In the genomic region with DNA sequence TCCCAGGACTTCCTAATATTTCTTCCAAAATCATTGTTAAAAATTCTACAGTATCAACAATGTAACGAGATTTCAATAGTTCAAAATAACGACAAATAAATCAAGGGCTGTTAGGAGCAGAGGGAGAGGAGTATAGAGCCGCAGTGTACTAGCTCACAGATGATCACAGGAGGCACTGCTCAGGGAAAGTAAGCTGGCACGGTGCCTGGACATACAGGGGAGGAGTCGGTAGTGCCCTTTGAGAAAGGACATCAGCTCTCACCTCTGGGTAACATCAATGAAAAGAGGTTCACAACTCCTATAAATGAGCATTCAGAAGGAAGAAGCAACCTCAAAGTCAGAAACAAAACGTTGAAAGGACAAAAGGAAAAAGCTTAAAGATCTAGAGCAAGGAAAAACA, we compare ENCODE assay signal across 11 mouse cellular contexts. TPM values are rescaled to one million over a fixed set of nuclear protein-coding genes. Genes with fewer than 3 reads are reported as not detected.
DNase-seq lines count a peak whose midpoint lies in the region; ATAC-seq and TF ChIP-seq lines count a peak whose summit lies in the region.
"Had no signal": no experiment of that assay in that cellular context is flagged by ENCODE, and none has a peak within 500 bp of the region (broad histone marks: within the 10 kb centered on the region; RNA-seq: fewer than 3 reads in every experiment).

No protein-coding gene starts in this region.

- peak; percentile 52 for DNase-seq in kidney, adult 11 months
- DNase-seq in adrenal gland, postnatal 14 days = peak; percentile 73
- DNase-seq in heart, adult 2 months = peak; percentile 48 to 52
- DNase-seq in kidney, postnatal 0 days (ENCODE audit: low spot score) = peak; percentile 25
- DNase-seq: embryo, embryonic 11 days; thymus, adult 18-20 months had no signal

- no peak overlapping the region for H3K4me2 ChIP-seq in kidney, embryonic 16.5 days (replicated peaks; ENCODE audit: low read depth, low read length)
- H3K4me2 ChIP-seq in kidney, postnatal 0 days (ENCODE audit: low read length) = no peak overlapping the region
- no peak overlapping the region for H3K4me2 ChIP-seq in neural tube, embryonic 15.5 days
- H3K4me2 ChIP-seq: limb, embryonic 12.5 days had no signal

- no peak overlapping the region for H3K4me3 ChIP-seq in kidney, embryonic 16.5 days (ENCODE audit: low read length)
- H3K4me3 ChIP-seq in heart, adult 2 months = no peak overlapping the region
- no peak overlapping the region for H3K4me3 ChIP-seq in kidney, postnatal 0 days (replicated peaks; ENCODE audit: low read depth, low read length)
- no peak overlapping the region for H3K4me3 ChIP-seq in neural tube, embryonic 15.5 days (replicated peaks)
- H3K4me3 ChIP-seq: limb, embryonic 12.5 days had no signal

- TF ChIP-seq EP300 in heart, adult 2 months (IDR thresholded peaks at IDR 0.05; ENCODE audit: insufficient read depth, low read depth, low read length) = no peak

- H3K79me2 ChIP-seq in heart, adult 2 months (replicated peaks; ENCODE audit: control insufficient read depth, insufficient read depth, low read length) = no peaks in the 10 kb centered on the region

- WGBS in kidney, embryonic 16.5 days = 59% methylated on average over 6 of the region's 6 CpGs
- WGBS in heart, adult 2 months = 35% methylated on average over 6 of the region's 6 CpGs
- WGBS in kidney, postnatal 0 days = 54% methylated on average over 6 of the region's 6 CpGs
- 60% methylated on average over 6 of the region's 6 CpGs for WGBS in neural tube, embryonic 15.5 days

- H3K27ac ChIP-seq in kidney, embryonic 16.5 days (ENCODE audit: low read length) = no peak overlapping the region
- no peak overlapping the region; the same call in 1 of the 2 replicates for H3K27ac ChIP-seq in heart, adult 2 months
- H3K27ac ChIP-seq in kidney, postnatal 0 days = no peak overlapping the region
- H3K27ac ChIP-seq in neural tube, embryonic 15.5 days (replicated peaks) = no peak overlapping the region
- H3K27ac ChIP-seq: limb, embryonic 12.5 days; macrophage had no signal

- H3K4me1 ChIP-seq in kidney, embryonic 16.5 days (ENCODE audit: insufficient read depth, low read length) = no peaks in the 10 kb centered on the region
- no peaks in the 10 kb centered on the region for H3K4me1 ChIP-seq in heart, adult 2 months (ENCODE audit: control insufficient read depth, insufficient read depth, low read length)
- no peaks in the 10 kb centered on the region for H3K4me1 ChIP-seq in kidney, postnatal 0 days (replicated peaks; ENCODE audit: insufficient read depth, low read length)
- H3K4me1 ChIP-seq in neural tube, embryonic 15.5 days = no peaks in the 10 kb centered on the region
- H3K4me1 ChIP-seq: limb, embryonic 12.5 days had no signal

- no peaks in the 10 kb centered on the region for H3K27me3 ChIP-seq in kidney, embryonic 16.5 days (ENCODE audit: insufficient read depth, low read length)
- H3K27me3 ChIP-seq in heart, adult 2 months (ENCODE audit: control insufficient read depth, insufficient read depth, low read length) = no peaks in the 10 kb centered on the region
- H3K27me3 ChIP-seq in kidney, postnatal 0 days (ENCODE audit: insufficient read depth, low read length) = no peaks in the 10 kb centered on the region
- no peaks in the 10 kb centered on the region for H3K27me3 ChIP-seq in neural tube, embryonic 15.5 days (replicated peaks)
- H3K27me3 ChIP-seq: limb, embryonic 12.5 days had no signal

- intact Hi-C loops in heart, adult 2 months (cut with DNase I) = no loop called here

- TF ChIP-seq POLR2A in heart, adult 2 months (IDR thresholded peaks at IDR 0.05; ENCODE audit: insufficient read depth, low read depth, low read length) = no peak

- no peak overlapping the region for H3K9ac ChIP-seq in kidney, embryonic 16.5 days (replicated peaks; ENCODE audit: low read length)
- H3K9ac ChIP-seq in heart, adult 2 months (ENCODE audit: low read depth, low read length) = no peak overlapping the region
- H3K9ac ChIP-seq in kidney, postnatal 0 days (ENCODE audit: low read depth, low read length) = no peak overlapping the region
- H3K9ac ChIP-seq in neural tube, embryonic 15.5 days (replicated peaks) = no peak overlapping the region
- H3K9ac ChIP-seq: limb, embryonic 12.5 days had no signal

- TF ChIP-seq CTCF in heart, adult 2 months (IDR thresholded peaks at IDR 0.05) = peak; percentile 23; the same call in 1 of the 2 replicates
- no peak for TF ChIP-seq CTCF in kidney, postnatal 0 days (IDR thresholded peaks at IDR 0.05; ENCODE audit: low read depth)

- H3K36me3 ChIP-seq in kidney, embryonic 16.5 days (ENCODE audit: insufficient read depth, low read length) = peaks cover 32% of the 10 kb centered on the region
- H3K36me3 ChIP-seq in heart, adult 2 months (ENCODE audit: control insufficient read depth, insufficient read depth, low read length) = no peaks in the 10 kb centered on the region; the same call in none of the 2 replicates
- peaks cover 29% of the 10 kb centered on the region for H3K36me3 ChIP-seq in kidney, postnatal 0 days (ENCODE audit: insufficient read depth, low read length)
- H3K36me3 ChIP-seq in neural tube, embryonic 15.5 days = peaks cover 53% of the 10 kb centered on the region

- no peak for ATAC-seq in kidney, embryonic 16.5 days (ENCODE audit: low FRiP score, low TSS enrichment)
- no peak for ATAC-seq in kidney, postnatal 0 days (replicated peaks; ENCODE audit: low FRiP score, low read depth)
- no peak for ATAC-seq in erythroid progenitor cell, adult 5-6 weeks (replicated peaks; ENCODE audit: low FRiP score, poor library complexity, severe bottlenecking)
- no peak for ATAC-seq in neural tube, embryonic 15.5 days (ENCODE audit: low FRiP score)

- H3K9me3 ChIP-seq in kidney, embryonic 16.5 days (ENCODE audit: low read length) = no peaks in the 10 kb centered on the region
- no peaks in the 10 kb centered on the region for H3K9me3 ChIP-seq in kidney, postnatal 0 days (replicated peaks; ENCODE audit: low read length)
- H3K9me3 ChIP-seq in neural tube, embryonic 15.5 days (replicated peaks) = no peaks in the 10 kb centered on the region
- H3K9me3 ChIP-seq: limb, embryonic 12.5 days had no signal

RNA-seq across cellular contexts. Expression of a gene that starts 16.8 kb away (rescaled TPM):
- polyA plus RNA-seq in kidney, embryonic 16.5 days (2015; fragmentation: Nextera tagmentation; extraction: Ambion mirVana) = 23.6 and 25.2 TPM in 2 replicates
- total RNA-seq in adrenal gland, postnatal 14 days (2021) = 6.9 and 13.4 TPM in 2 replicates
- 1 to 10 TPM; 3.9 to 4.3 TPM for total RNA-seq in heart, adult 2 months (2021)
- 4.4 and 5.1 TPM in 2 replicates for polyA plus RNA-seq in heart, adult 2 months (2012; rRNA removed)
- 17.9 and 19.6 TPM in 2 replicates for polyA plus RNA-seq in kidney, postnatal 0 days (2015; fragmentation: Nextera tagmentation; extraction: Ambion mirVana)
- total RNA-seq in erythroid progenitor cell, adult 5-6 weeks (2015; ENCODE audit: low replicate concordance) = 6.1 and 16.3 TPM in 2 replicates
- 9.1 and 16.4 TPM in 2 replicates for total RNA-seq in erythroid progenitor cell, adult 5-6 weeks (2017; ENCODE audit: low replicate concordance)
- polyA plus RNA-seq in neural tube, embryonic 15.5 days (2015; fragmentation: Nextera tagmentation; extraction: Ambion mirVana) = 1.7 and 5.8 TPM in 2 replicates

RNA-seq across cellular contexts. Expression of a gene that starts 28.7 kb away (rescaled TPM):
- polyA plus RNA-seq in kidney, embryonic 16.5 days (2015; fragmentation: Nextera tagmentation; extraction: Ambion mirVana) = 26.3 and 27.1 TPM in 2 replicates
- total RNA-seq in adrenal gland, postnatal 14 days (2021) = 26.9 and 32.8 TPM in 2 replicates
- total RNA-seq in heart, adult 2 months (2021) = 10 to 100 TPM; 26.3 to 35.0 TPM
- 38.3 and 39.7 TPM in 2 replicates for polyA plus RNA-seq in heart, adult 2 months (2012; rRNA removed)
- polyA plus RNA-seq in kidney, postnatal 0 days (2015; fragmentation: Nextera tagmentation; extraction: Ambion mirVana) = 29.9 and 33.8 TPM in 2 replicates
- 37.5 and 56.2 TPM in 2 replicates for total RNA-seq in erythroid progenitor cell, adult 5-6 weeks (2015; ENCODE audit: low replicate concordance)
- 29.3 and 63.0 TPM in 2 replicates for total RNA-seq in erythroid progenitor cell, adult 5-6 weeks (2017; ENCODE audit: low replicate concordance)
- 36.0 and 38.3 TPM in 2 replicates for polyA plus RNA-seq in neural tube, embryonic 15.5 days (2015; fragmentation: Nextera tagmentation; extraction: Ambion mirVana)
